Mouse (Mus musculus) heart, embryonic 13.5 days (tissue): ENCODE measurements around the gene Zdhhc18. TPM values are rescaled to one million over a fixed set of nuclear protein-coding genes. Genes with fewer than 3 reads are reported as not detected.
"Not testable (repeated sequence)": the region's sequence is repeated elsewhere in the genome, so short reads cannot be mapped to it uniquely, and the experiment has no call there.

Experiments used
- ATAC-seq: fragments of 200-750 bp; cut with Nextera tagmentation; 2 replicates; pipeline ENCODE4 v1.8.0; 2017; ENCODE audit warnings: moderate TSS enrichment; ENCODE audit not compliant: insufficient number of reproducible peaks, low FRiP score, low TSS enrichment; ENCODE audit errors: extremely low read depth
- H3K27ac ChIP-seq: fragments of 300-500 bp; sonication (generic); replicated peaks from 2 replicates; pipeline ENCODE4 v1.5.1; 2015; ENCODE audit warnings: moderate library complexity, mild to moderate bottlenecking, inconsistent platforms
- H3K27me3 ChIP-seq: fragments of 300-500 bp; sonication (generic); replicated peaks from 2 replicates; pipeline ENCODE4 v1.6.1; 2015; ENCODE audit warnings: mild to moderate bottlenecking, inconsistent platforms
- H3K36me3 ChIP-seq: fragments of 300-500 bp; sonication (generic); 2 replicates; pipeline ENCODE4 v1.6.1; 2015; ENCODE audit warnings: mild to moderate bottlenecking, inconsistent platforms
- H3K4me1 ChIP-seq: fragments of 300-500 bp; sonication (generic); 2 replicates; pipeline ENCODE4 v1.6.1; 2015; ENCODE audit warnings: inconsistent platforms
- H3K4me2 ChIP-seq: fragments of 300-500 bp; sonication (generic); 2 replicates; pipeline ENCODE4 v1.6.1; 2015; ENCODE audit warnings: inconsistent platforms, mild to moderate bottlenecking, moderate library complexity
- H3K4me3 ChIP-seq: fragments of 300-500 bp; sonication (generic); 2 replicates; pipeline ENCODE4 v1.5.1; 2015; ENCODE audit warnings: moderate library complexity, mild to moderate bottlenecking, inconsistent platforms
- H3K9ac ChIP-seq: fragments of 300-500 bp; sonication (generic); 2 replicates; pipeline ENCODE4 v1.6.1; 2015; ENCODE audit warnings: inconsistent platforms, mild to moderate bottlenecking, moderate library complexity
- H3K9me3 ChIP-seq: fragments of 300-500 bp; sonication (generic); 2 replicates; pipeline ENCODE4 v1.6.1; 2016; ENCODE audit warnings: inconsistent platforms
- WGBS: fragments of 180-500 bp; shearing (Covaris S2); methylation state at CpG from one replicate; pipeline ENCODE4 v1.1.7; 2015; ENCODE audit warnings: mixed read lengths; 5-methylcytosine and 5-hydroxymethylcytosine counted together
- polyA plus RNA-seq: library from polyadenylated mRNA; unstranded; fragments of >200 nt; fragmentation: Nextera tagmentation; extraction: Ambion mirVana; gene quantifications from 2 replicates; pipeline ENCODE4 v1.2.1, GENCODE M21; 2015

The Zdhhc18 gene
- polyA plus RNA-seq, 1 experiment from 2014 or later: 1.5 TPM

GRCm38 (mm10) chr4:133649464-133649863 is 490 bp downstream of the Zdhhc18 start:
- ATAC-seq, H3K4me1 ChIP-seq, H3K27me3 ChIP-seq, H3K9me3 ChIP-seq, H3K36me3 ChIP-seq, H3K27ac ChIP-seq: not testable (repeated sequence)
- Histone ChIP-seq H3K4me3 (peak overlapping the region; percentile 40), H3K9ac (peak overlapping the region; percentile 63; the same call in 1 of the 2 replicates), H3K4me2 (peak overlapping the region; percentile 57)
- WGBS: 78% methylated on average over 5 of the region's 5 CpGs

DNA sequence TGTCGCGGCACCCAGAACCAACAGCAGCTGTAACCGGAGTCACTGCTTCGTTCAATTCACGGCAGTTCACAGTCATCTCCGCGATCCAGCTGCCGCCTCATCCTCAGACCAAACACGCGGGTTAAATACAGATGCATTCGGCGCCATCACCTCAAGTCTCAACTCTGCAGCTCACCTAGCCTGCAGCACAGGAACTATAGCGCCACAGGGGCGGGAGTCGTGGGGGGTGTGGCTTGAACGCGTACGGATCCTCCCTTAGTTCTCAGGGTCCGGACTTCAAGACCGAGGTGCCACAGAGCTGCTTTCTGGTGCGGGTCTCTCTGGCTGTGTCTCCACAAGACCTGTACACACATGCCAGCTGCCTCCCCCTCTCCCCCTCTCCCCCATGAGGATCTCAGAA is 4.3 kb downstream of the Zdhhc18 start:
- WGBS: 35% methylated on average over 21 of the region's 21 CpGs
- Histone ChIP-seq H3K36me3 (no peaks in the 10 kb centered on the region), H3K27ac (no peak overlapping the region), H3K9ac (no peak overlapping the region), H3K27me3 (no peaks in the 10 kb centered on the region; the same call in 1 of the 2 replicates), H3K4me1 (peaks cover 8% of the 10 kb centered on the region; the same call in 1 of the 2 replicates), H3K4me2 (peak overlapping the region; percentile 27; the same call in 1 of the 2 replicates), H3K4me3 (no peak overlapping the region), H3K9me3 (peaks cover 13% of the 10 kb centered on the region; the same call in 1 of the 2 replicates)
- no peak for ATAC-seq

GRCm38 (mm10) chr4:133645195-133645594 is 4.8 kb downstream of the Zdhhc18 start:
- Histone ChIP-seq H3K27ac (no peak overlapping the region), H3K4me1 (peaks cover 8% of the 10 kb centered on the region; the same call in 1 of the 2 replicates), H3K36me3 (no peaks in the 10 kb centered on the region), H3K9ac (no peak overlapping the region), H3K4me3 (no peak overlapping the region), H3K27me3 (no peaks in the 10 kb centered on the region; the same call in 1 of the 2 replicates), H3K4me2 (no peak overlapping the region), H3K9me3 (peaks cover 13% of the 10 kb centered on the region; the same call in 1 of the 2 replicates)
- WGBS: 79% methylated on average over 3 of the region's 3 CpGs
- ATAC-seq: no peak

DNA sequence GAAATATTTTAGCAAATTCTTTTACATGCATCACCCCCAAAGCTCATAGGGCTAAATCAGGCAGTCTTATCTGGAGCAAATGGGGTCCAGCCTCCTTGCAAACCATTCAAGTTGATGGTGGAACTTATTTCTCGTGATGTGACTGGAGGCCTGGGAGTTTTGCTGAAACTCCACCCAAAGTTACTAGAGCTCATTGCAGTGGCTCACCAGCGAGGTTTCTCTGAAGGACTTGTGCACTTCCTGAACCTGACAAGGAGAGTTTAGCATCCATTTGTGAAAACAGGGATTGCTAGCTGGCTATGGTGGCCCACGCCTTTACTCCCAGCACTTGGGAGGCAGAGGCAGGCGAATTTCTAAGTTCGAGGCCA is 15.9 kb downstream of the Zdhhc18 start:
- 78% methylated on average over 5 of the region's 5 CpGs for WGBS
- no peaks in the 10 kb centered on the region for H3K9me3 ChIP-seq
- no peaks in the 10 kb centered on the region for H3K36me3 ChIP-seq
- H3K4me2 ChIP-seq: peak overlapping the region; percentile 82
- no peak for ATAC-seq
- H3K9ac ChIP-seq: peak overlapping the region; percentile 96
- no peak overlapping the region for H3K4me3 ChIP-seq
- no peak overlapping the region for H3K27ac ChIP-seq
- H3K4me1 ChIP-seq: peaks cover 35% of the 10 kb centered on the region
- no peaks in the 10 kb centered on the region for H3K27me3 ChIP-seq

- peak overlapping the region; percentile 82 for H3K4me2 ChIP-seq
- WGBS: 9% methylated on average over 35 of the region's 47 CpGs
Observed at GRCm38 (mm10) chr4:133633332-133634042, 16.5 kb downstream of the Zdhhc18 start.

DNA sequence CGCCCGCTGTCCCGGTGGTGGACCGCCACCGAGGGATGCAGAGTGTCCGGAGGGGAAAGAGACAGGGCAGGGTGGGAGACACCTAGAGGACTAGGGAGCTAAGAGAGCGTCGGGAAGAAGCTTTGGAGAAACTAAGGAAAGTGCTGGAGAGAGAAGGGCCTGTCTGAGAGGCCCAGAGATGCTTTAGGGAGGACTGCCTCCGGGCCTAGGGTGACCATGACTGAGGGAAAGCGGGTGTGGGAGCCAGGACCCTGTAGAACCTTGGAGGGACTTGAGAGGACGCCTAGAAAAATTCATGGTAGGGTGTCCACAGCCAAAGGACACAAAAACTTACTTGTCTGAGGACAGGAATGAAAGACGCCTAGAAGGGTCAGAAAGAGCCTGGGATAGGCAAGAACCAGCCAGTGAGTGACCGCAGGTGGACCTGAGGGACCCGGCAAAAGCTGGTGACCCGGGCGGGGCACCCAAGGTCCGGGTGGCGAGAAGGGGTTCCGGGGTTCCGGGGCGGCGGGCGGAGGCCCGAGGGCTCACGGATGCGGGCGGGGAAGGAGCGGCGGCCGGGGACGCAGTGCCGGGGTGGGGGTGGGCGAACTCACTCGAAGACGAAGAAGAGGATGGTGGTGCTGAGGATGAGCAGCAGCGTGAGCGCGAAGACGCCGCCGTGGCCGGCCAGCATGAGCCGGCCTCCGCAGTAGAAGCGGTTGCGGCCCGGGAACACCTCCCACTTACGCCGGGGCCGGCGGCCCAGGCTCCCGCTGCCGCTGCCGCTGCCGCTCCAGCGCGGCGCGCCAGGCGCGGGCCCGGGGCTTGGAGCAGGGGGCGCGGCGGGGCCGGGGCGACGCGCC is 17.2 kb downstream of the Zdhhc18 start:
- WGBS: 1% methylated on average over 67 of the region's 69 CpGs
- Histone ChIP-seq H3K4me2 (peak overlapping the region; percentile 82), H3K9me3 (no peaks in the 10 kb centered on the region), H3K4me1 (peaks cover 35% of the 10 kb centered on the region), H3K27me3 (no peaks in the 10 kb centered on the region), H3K27ac (peak overlapping the region; percentile 72), H3K4me3 (peak overlapping the region; percentile 84), H3K9ac (peak overlapping the region; percentile 96), H3K36me3 (no peaks in the 10 kb centered on the region)
- ATAC-seq: peak; percentile 32; the same call in 1 of the 2 replicates

More at GRCm38 (mm10) chr4:133633332-133634042, 16.5 kb downstream of the Zdhhc18 start:
- no peaks in the 10 kb centered on the region for H3K27me3 ChIP-seq
- H3K4me1 ChIP-seq: peaks cover 35% of the 10 kb centered on the region
- peak overlapping the region; percentile 96 for H3K9ac ChIP-seq
- peak overlapping the region; percentile 84 for H3K4me3 ChIP-seq
- ATAC-seq: peak; percentile 61; the same call in 1 of the 2 replicates
- H3K9me3 ChIP-seq: no peaks in the 10 kb centered on the region
- no peaks in the 10 kb centered on the region for H3K36me3 ChIP-seq
- H3K27ac ChIP-seq: peak overlapping the region; percentile 72

- peak overlapping the region; percentile 82 for H3K4me2 ChIP-seq
- no peak overlapping the region for H3K27ac ChIP-seq
Observed at GRCm38 (mm10) chr4:133631769-133632411, 18.1 kb downstream of the Zdhhc18 start.

DNA sequence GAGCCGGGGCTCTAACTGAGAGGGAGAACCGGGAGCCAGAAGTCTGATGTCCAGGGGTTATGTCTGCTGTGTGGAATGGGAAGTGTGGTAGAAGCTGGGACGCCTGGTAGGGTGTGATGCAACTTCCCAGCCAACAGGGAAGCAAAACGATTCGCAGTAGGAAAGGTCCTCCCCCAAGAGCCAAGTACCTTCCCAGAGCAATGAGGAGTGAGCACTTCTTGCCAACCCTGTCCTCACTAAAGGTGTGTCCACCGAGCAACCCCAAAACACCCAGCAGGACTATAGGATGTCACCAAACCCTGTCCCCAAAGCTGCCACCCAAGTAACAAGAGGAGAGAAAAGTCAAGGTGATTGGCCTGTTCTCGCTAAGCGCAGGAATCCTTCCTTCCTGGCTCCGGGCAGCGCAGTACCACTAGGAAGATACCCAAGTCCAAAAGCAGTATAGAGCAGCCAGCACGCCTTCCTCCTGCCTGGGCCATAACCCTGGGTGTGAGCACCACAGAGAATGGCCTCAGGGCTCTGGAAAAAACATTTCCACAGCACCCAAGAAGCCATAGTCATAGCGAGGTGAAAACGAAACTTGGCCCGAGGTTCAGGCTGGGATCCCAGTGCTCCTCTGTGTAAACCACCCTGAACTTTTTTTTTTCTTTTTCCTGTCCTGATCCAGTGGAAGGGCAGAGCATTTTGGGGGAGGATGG is 18.7 kb downstream of the Zdhhc18 start:
- ATAC-seq: no peak
- H3K36me3 ChIP-seq: peaks cover 10% of the 10 kb centered on the region
- no peaks in the 10 kb centered on the region for H3K27me3 ChIP-seq
- peak overlapping the region; percentile 96 for H3K9ac ChIP-seq
- H3K9me3 ChIP-seq: no peaks in the 10 kb centered on the region
- 70% methylated on average over 14 of the region's 14 CpGs for WGBS
- peak overlapping the region; percentile 82 for H3K4me2 ChIP-seq
- H3K27ac ChIP-seq: no peak overlapping the region
- peak overlapping the region; percentile 84 for H3K4me3 ChIP-seq
- H3K4me1 ChIP-seq: peaks cover 35% of the 10 kb centered on the region

More at GRCm38 (mm10) chr4:133631769-133632411, 18.1 kb downstream of the Zdhhc18 start:
- 45% methylated on average over 9 of the region's 9 CpGs for WGBS
- Histone ChIP-seq H3K4me3 (peak overlapping the region; percentile 84), H3K9ac (peak overlapping the region; percentile 96), H3K4me1 (peaks cover 35% of the 10 kb centered on the region), H3K36me3 (peaks cover 3% of the 10 kb centered on the region), H3K27me3 (no peaks in the 10 kb centered on the region), H3K9me3 (no peaks in the 10 kb centered on the region)
- ATAC-seq: no peak

GRCm38 (mm10) chr4:133630326-133630920 is 19.5 kb downstream of the Zdhhc18 start:
- no peaks in the 10 kb centered on the region for H3K9me3 ChIP-seq
- 0 out of 2 replicates have a peak overlapping the region, but pooled peaks have one; percentile 82 for H3K4me2 ChIP-seq
- 82% methylated on average over 8 of the region's 8 CpGs for WGBS
- H3K27me3 ChIP-seq: no peaks in the 10 kb centered on the region
- ATAC-seq: no peak
- H3K4me3 ChIP-seq: no peak overlapping the region
- peaks cover 35% of the 10 kb centered on the region for H3K4me1 ChIP-seq
- no peak overlapping the region for H3K27ac ChIP-seq
- H3K36me3 ChIP-seq: peaks cover 16% of the 10 kb centered on the region
- peak overlapping the region; percentile 10; the same call in 1 of the 2 replicates for H3K9ac ChIP-seq

GRCm38 (mm10) chr4:133629191-133629590 is 20.8 kb downstream of the Zdhhc18 start:
- Histone ChIP-seq H3K4me3 (no peak overlapping the region), H3K9ac (no peak overlapping the region), H3K4me2 (no peak overlapping the region), H3K4me1 (peaks cover 39% of the 10 kb centered on the region), H3K27me3 (no peaks in the 10 kb centered on the region), H3K27ac (no peak overlapping the region), H3K9me3 (no peaks in the 10 kb centered on the region), H3K36me3 (peaks cover 27% of the 10 kb centered on the region)
- 67% methylated on average over 7 of the region's 7 CpGs for WGBS
- ATAC-seq: no peak
